Mouse (Mus musculus) erythroblast, embryonic 14.5 days (primary cell): Measurements from ENCODE around the gene Fmnl1.

Experiments
- GATA1 ChIP-seq: IDR thresholded peaks from 2 replicates; pipeline ENCODE4 v1.6.1; 2012; ENCODE audit warnings: low read length, inconsistent platforms, mixed read lengths
- TAL1 ChIP-seq: IDR thresholded peaks from 3 replicates; pipeline ENCODE4 v1.6.1; 2012; ENCODE audit warnings: low read length, inconsistent platforms, mixed read lengths

DNA sequence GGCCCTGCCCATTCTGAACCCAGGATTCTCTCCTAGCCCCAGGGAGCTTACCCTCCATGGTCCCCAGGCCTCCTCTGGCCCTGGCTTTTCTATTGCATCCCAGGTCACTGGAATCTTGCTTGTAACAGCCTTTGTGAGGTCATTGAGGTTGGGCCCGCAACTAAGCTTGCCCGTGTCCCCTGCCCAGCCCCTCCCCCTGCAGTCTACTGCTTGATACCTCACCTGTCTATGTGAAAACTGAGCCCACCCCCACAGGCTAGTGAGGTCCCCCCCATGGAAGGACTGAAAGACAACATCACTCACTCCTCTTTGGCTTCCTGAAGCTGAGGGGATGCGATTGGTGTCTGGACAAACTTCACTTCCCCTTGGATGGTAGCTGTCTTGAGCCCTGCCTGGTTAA, 37.6 kb downstream of the Fmnl1 start, which contains the start of gene 1700023F06Rik:
- TF ChIP-seq GATA1 (no peak), TAL1 (no peak)
